Mouse (Mus musculus) ES-E14 (cell line): ENCODE results near the gene Akt2.
"Not testable (repeated sequence)": the region's sequence is repeated elsewhere in the genome, so short reads cannot be mapped to it uniquely, and the experiment has no call there.

Source experiments
- CHD2 ChIP-seq: IDR thresholded peaks from 2 replicates; pipeline ENCODE4 v1.6.1; 2014; ENCODE audit warnings: mild to moderate bottlenecking, low read depth, low read length, inconsistent platforms
- HCFC1 ChIP-seq: IDR thresholded peaks from 2 replicates; pipeline ENCODE4 v1.6.1; 2012; ENCODE audit warnings: low read length, inconsistent platforms, borderline replicate concordance; ENCODE audit not compliant: insufficient read depth
- MAFK ChIP-seq: IDR thresholded peaks from 2 replicates; pipeline ENCODE4 v1.6.1; 2014; ENCODE audit warnings: mild to moderate bottlenecking, low read depth, low read length, inconsistent platforms; ENCODE audit not compliant: insufficient read depth
- ZNF384 ChIP-seq: IDR thresholded peaks from 2 replicates; pipeline ENCODE4 v1.6.1; 2012; ENCODE audit warnings: low read depth, low read length, inconsistent platforms

- TF ChIP-seq ZNF384, CHD2, MAFK, HCFC1: not testable (repeated sequence)
Measured at GRCm38 (mm10) chr7:27635094-27635493, 43.7 kb downstream of the Akt2 start.
